Mouse (Mus musculus) testis, adult 2 months (tissue): ENCODE measurements around the gene Speer4e. TPM values are rescaled to one million over a fixed set of nuclear protein-coding genes. Genes with fewer than 3 reads are reported as not detected.
"Not testable (repeated sequence)": the region's sequence is repeated elsewhere in the genome, so short reads cannot be mapped to it uniquely, and the experiment has no call there.

Experiments
- H3K27ac ChIP-seq: fragments of 200-500 bp; 2 replicates; pipeline ENCODE4 v1.5.1; 2012; ENCODE audit warnings: low read depth, low read length; ENCODE audit not compliant: control insufficient read depth, insufficient read depth
- H3K27me3 ChIP-seq: fragments of 200-500 bp; 2 replicates; pipeline ENCODE4 v1.6.1; 2012; ENCODE audit warnings: mild to moderate bottlenecking, low read length, moderate library complexity; ENCODE audit not compliant: control insufficient read depth, insufficient read depth
- H3K36me3 ChIP-seq: fragments of 200-500 bp; 2 replicates; pipeline ENCODE4 v1.6.1; 2012; ENCODE audit warnings: mild to moderate bottlenecking, low read length; ENCODE audit not compliant: control insufficient read depth, insufficient read depth
- H3K4me1 ChIP-seq: fragments of 200-500 bp; 2 replicates; pipeline ENCODE4 v1.6.1; 2012; ENCODE audit warnings: low read length; ENCODE audit not compliant: control insufficient read depth, insufficient read depth
- H3K4me3 ChIP-seq: fragments of 200-500 bp; 2 replicates; pipeline ENCODE4 v1.5.1; 2012; ENCODE audit warnings: low read depth, mild to moderate bottlenecking, low read length, moderate library complexity, mixed read lengths; ENCODE audit not compliant: control insufficient read depth
- CTCF ChIP-seq: fragments of 200-500 bp; IDR thresholded peaks from 2 replicates; pipeline ENCODE4 v1.5.1; 2012; ENCODE audit warnings: low read depth, mild to moderate bottlenecking, inconsistent platforms, low read length, moderate library complexity; ENCODE audit not compliant: control insufficient read depth, insufficient read depth, insufficient replicate concordance
- POLR2A ChIP-seq: fragments of 200-500 bp; IDR thresholded peaks from 2 replicates; pipeline ENCODE4 v1.6.1; 2012; ENCODE audit warnings: low read depth, mild to moderate bottlenecking, inconsistent platforms, low read length, moderate library complexity; ENCODE audit not compliant: control insufficient read depth
- polyA plus RNA-seq: library from polyadenylated mRNA; depleted of rRNA; stranded (reverse); fragments of >200 nt; gene quantifications from 2 replicates; pipeline ENCODE4 v1.2.3, GENCODE M21; 2012

Speer4e gene
- polyA plus RNA-seq, 1 experiment = 4.1 TPM

DNA sequence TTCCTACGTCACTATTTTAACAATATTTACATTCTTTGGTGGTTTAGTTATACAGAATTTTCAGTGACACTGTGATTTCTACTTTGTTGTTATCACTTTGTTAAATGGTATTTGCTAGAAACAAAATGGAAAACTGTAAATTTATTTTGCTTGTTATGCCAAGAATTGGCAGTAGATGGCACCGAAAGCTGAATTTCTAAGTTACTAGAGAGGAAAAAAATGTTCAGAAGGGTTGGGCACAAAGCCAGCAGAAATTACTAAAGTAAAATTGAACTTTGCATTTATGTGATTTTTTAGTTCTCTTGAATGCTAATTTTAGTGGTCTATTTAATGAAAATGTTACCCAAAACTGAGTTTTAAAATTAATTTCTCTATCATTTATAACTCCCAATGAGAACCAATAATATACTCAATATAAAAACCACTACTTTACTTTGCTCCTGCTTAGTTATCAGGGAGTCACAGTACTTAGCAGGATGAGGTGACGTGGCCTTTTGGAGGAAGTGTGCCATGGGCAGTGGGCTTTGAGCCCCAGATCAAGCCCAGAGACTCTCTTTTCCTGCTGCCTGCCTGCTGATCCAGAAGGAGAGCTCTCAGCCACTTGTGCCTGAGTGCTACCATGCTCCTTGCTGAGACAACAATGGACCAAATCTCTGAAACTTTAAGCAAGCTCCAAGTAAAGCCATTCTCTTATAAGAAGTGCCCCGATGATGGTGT is 9.4 kb upstream of the Speer4e start:
- not testable (repeated sequence) for H3K4me1 ChIP-seq, H3K36me3 ChIP-seq, H3K27me3 ChIP-seq, H3K27ac ChIP-seq, H3K4me3 ChIP-seq

DNA sequence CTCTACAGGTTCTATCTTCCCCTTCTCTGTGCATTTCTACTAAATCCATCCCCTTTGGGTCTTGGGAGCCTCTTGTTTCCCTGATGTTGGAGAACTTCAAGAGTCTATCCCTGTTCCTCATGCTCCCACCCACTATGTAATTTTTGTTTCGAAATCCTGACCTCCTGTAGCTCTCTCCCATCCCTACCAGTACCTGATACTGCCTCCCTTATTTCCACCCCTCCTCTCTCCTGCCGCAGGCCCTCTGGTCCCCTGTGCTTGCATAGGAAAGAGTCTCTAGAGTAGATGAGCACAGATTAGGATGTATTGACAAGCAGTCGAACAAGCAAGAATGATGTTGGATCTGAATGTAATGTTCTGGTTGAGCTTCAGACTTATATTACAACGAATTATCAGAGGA is 7.3 kb upstream of the Speer4e start:
- not testable (repeated sequence) for H3K27me3 ChIP-seq, H3K4me1 ChIP-seq, H3K27ac ChIP-seq, H3K36me3 ChIP-seq
- H3K4me3 ChIP-seq = peak overlapping the region; percentile 49

DNA sequence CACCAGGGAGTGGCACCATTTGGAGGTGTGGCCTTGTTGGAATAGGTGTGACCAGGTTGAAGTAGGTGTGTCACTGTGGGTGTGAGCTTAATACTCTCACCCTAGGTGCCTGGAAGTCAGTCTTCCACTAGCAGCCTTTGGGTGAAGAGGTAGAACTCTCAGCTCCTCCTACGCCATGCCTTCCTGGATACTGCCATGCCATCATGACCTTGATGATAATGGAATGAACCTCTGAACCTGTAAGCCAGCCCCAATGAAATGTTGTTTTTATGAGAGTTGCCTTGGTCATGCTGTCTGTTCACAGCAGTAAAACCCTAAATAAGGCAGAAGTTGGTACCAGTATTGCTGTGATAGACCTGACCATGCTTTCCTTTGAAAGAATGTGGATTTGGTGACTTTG is 2.8 kb upstream of the Speer4e start:
- H3K4me1 ChIP-seq, H3K4me3 ChIP-seq, H3K27ac ChIP-seq, H3K27me3 ChIP-seq, H3K36me3 ChIP-seq: not testable (repeated sequence)

GRCm38 (mm10) chr5:14933721-14934120 is 4.5 kb downstream of the Speer4e start:
- not testable (repeated sequence) for H3K27ac ChIP-seq, H3K36me3 ChIP-seq, H3K4me3 ChIP-seq, H3K4me1 ChIP-seq, H3K27me3 ChIP-seq

DNA sequence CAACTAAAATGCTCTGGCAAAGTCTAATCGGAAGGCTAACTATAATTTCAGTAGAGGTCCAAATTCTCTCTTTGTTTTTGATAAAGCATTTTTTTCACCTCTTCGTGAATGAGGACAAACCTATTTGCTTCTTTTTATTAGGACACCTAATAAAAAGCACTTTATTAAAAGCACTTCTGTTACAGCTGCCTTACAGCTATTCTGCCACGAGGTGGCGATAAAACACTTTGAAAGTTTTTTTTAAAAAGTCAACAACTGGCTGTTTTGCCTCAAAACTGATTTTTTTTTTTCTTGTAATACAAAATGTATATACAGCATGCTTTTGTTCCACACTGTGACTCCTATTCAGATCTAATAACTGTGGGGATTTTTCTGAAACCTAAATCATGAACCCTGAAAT is 11.2 kb downstream of the Speer4e start:
- not testable (repeated sequence) for H3K27ac ChIP-seq, H3K4me1 ChIP-seq, H3K36me3 ChIP-seq, H3K4me3 ChIP-seq, H3K27me3 ChIP-seq

DNA sequence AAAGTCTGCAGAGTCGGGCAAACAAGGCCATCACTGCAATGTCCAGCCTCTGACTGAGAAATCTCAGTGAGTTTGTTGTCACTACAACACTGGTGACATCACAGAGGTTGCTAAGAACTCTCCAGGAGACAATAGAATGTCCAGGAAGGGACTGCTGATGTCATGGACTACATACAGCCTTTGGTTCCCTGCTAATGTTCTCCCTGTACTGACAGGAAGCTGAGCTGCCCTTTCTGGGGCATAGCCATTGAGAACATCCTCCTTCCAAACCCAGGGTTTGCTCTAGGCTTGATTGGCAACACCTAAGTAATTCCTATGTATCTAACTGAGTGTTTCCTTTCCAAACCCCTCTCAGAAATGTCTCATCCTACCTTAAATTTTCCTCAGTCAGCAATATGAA is 23.4 kb downstream of the Speer4e start, which contains the start of gene Gm9758:
Gene Gm9758, minus strand, starts transcription at position 101 of the 400 bp plus-strand sequence.
- H3K27me3 ChIP-seq, H3K4me1 ChIP-seq, H3K36me3 ChIP-seq, H3K27ac ChIP-seq: not testable (repeated sequence)
- peak within 1 kb of the TSS; percentile 54 for H3K4me3 ChIP-seq

- not testable (repeated sequence) for H3K27me3 ChIP-seq, H3K36me3 ChIP-seq, H3K27ac ChIP-seq, H3K4me1 ChIP-seq
- peak overlapping the region; percentile 54 for H3K4me3 ChIP-seq
These were observed 23.9 kb downstream of the Speer4e start for GRCm38 (mm10) chr5:14914361-14914760.

GRCm38 (mm10) chr5:14903539-14903938 is 34.7 kb downstream of the Speer4e start:
- not testable (repeated sequence) for H3K4me1 ChIP-seq, H3K27me3 ChIP-seq, H3K4me3 ChIP-seq, H3K36me3 ChIP-seq, H3K27ac ChIP-seq

- H3K27me3 ChIP-seq = no peaks in the 10 kb centered on the region
- no peak overlapping the region for H3K4me3 ChIP-seq
- H3K36me3 ChIP-seq = no peaks in the 10 kb centered on the region
- H3K27ac ChIP-seq = no peak overlapping the region
- H3K4me1 ChIP-seq = no peaks in the 10 kb centered on the region
- TF ChIP-seq POLR2A (no peak), CTCF (no peak)
These were observed 46.0 kb downstream of the Speer4e start for GRCm38 (mm10) chr5:14892242-14892641.

DNA sequence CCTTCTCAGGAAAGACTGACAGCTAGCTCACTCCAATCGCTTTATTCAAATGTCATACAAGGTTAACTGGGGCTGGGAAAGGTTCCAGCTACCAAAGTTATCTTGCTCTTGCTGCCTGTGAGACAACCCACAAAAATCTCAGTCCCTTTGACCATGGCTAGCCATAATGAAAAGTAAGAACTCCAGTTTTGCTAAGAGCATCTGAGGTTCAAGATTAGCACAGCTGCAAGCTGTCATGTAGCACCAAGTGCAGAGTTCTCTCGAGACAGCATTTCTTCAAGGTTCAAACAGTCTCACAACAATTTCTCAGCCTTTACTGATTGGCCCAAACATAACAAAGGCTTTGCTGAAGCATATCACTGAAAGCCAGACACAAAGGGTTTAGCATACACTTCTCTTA is 52.9 kb downstream of the Speer4e start:
- H3K4me1 ChIP-seq, H3K4me3 ChIP-seq, H3K27me3 ChIP-seq, H3K27ac ChIP-seq, H3K36me3 ChIP-seq: not testable (repeated sequence)
